Mouse (Mus musculus): ENCODE data around the gene Lrrfip1. TPM values are rescaled to one million over a fixed set of nuclear protein-coding genes. Genes with fewer than 3 reads are reported as not detected.

Lrrfip1 gene
- total RNA-seq, 2 experiments from 2014 or later: 247 to 265 TPM

DNA sequence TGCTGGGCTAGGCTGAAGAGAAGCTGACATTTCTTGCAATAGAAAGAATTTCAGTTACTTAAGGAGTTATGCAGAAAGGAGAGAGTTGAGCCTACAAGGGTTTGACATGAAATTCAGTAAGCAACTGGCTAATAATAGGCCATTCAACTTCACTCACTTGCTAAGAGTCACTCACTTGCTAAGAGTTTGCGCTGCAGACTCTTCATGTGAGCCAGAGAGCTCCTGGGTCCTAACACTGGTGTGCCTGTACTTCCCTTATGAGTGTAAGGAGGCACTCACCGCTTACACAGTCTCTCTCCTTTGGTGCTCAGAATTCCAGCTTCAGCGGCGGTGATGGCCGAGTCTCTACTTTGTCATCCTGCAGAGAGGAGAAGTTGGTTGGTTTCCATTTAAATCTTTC is 88.2 kb downstream of the Lrrfip1 start:
- no peak for DNase-seq

GRCm38 (mm10) chr1:91088027-91088426 is 89.5 kb downstream of the Lrrfip1 start:
- DNase-seq: no peak

DNA sequence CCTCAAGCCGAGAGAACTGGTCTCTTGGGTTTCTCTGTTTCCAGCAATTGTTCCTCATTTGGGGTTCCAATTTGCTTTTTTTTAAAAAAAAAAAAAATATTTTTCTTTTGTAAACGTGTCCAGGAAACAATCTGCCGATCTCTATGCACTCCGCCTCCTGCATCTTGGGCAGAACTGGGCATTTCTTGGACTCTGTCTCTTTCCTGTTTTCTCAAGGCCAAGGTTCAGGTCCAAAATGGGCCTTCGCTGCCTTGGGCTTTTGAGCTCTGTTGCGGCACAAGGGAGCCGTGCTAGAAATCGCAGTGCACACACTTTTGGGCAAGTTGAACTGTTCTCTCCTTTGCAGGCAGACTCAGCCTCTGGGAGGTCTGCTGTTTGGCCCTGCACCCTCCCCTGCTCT is 90.4 kb downstream of the Lrrfip1 start:
- no peak for DNase-seq

- DNase-seq: no peak
Observed at GRCm38 (mm10) chr1:91090456-91090855, 91.9 kb downstream of the Lrrfip1 start.

- no peak for DNase-seq
Observed at GRCm38 (mm10) chr1:91092451-91092850, 93.9 kb downstream of the Lrrfip1 start.

- no peak for DNase-seq
Observed at GRCm38 (mm10) chr1:91093296-91093695, 94.8 kb downstream of the Lrrfip1 start.

DNA sequence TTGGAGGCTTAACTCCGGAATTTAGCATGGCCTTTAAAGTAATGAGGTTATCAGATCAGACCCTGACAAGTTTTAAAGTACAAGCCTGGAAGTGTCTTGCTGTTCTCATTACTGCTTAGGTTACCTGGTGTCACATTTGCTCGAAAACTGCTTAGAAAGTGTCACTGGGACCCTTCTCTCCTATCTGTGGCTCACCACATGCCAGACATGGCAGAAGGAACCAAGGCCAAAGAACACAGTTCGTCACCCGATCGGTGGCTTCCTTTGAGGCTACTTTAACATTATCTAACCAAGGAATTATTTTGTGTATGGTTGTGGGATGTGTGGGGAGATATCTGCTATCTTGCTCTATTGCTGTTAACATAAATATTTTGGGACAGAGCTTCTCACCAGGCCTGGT is 95.5 kb downstream of the Lrrfip1 start:
- DNase-seq: no peak

GRCm38 (mm10) chr1:91095258-91095657 is 96.7 kb downstream of the Lrrfip1 start:
- DNase-seq: no peak

DNA sequence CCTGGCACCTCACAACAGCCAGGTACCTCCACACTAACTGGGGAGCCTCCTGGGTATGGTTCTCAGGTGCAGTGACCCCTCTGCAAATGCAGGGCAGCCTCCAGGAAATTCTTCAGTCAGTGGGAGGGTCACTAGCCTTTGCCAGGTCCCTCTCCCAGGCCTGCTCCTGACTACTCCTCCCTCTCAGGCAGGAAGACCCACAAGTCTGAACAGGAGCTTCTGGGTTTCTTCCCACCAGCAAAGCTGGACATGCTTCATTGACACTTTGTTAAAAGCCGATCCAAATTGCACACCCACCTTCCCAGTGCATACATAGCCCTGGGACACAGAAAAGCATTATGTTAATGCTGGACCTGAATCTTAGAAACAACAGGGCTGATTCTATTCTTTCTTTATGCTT is 97.3 kb downstream of the Lrrfip1 start:
- no peak for DNase-seq

DNA sequence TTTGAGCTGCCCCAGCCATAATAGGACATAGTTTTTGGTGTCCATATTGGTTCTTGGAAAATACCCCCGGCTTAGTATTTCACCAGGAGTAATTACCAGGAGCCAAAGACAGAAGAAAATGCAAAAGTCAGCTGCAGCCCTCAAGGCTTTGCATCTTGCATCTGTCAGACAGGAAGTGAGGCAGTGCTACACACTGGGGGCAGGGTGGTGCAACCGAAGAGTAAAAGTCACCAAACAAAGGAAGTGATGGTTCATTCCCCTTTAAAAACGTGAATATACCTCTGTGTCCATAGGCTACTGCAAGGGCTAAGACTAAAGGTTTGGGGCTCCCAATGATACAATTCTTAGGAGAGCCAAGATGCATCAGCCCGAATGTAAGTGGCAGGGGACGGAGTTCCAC is 98.0 kb downstream of the Lrrfip1 start:
- DNase-seq: no peak

DNA sequence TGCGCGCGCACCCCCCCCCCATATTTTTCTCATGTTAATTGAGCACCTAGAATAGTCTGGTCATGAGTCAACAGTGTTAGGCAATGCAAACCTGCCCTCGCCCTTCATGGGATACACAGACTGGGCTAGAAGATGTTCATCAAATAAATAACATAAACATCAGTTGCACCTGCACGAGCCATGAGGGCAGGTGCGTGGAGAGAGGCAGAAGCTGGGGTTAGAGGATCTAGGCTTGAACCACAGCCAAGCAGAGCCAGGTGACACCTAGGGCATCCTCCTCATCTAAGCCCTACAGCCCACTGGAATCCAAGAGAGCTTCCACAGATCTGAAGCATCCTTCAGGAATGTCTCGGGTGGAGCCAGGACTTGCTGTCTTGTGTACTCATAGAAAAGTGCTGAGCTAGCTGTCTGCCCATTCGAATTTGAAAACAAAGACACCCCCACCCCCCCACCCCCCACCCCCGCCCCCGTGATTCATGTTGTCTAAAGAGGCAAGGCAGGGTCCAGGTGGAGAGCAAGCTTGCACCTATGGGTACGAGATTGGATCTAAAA is 98.8 kb downstream of the Lrrfip1 start:
- no peak for DNase-seq

DNA sequence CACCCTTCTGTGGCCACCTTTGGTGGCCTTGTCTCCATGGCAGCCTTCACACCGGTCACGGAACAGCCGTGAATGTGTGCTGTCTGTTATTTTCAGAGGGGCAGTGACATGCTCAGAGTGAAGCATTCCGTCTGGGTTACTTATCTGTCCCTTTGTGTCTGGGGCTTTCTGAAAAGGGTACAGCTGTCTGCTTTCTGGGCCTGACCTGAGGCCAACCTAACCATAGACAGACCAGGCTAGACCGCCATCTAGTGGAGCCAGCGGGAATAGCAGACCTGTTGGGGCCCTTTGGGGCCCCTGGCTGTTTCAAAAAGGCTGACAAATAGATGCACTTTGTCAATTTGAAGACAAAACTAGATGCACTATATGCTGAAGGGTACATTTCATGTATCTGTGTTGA is 100.3 kb downstream of the Lrrfip1 start:
- DNase-seq: peak; percentile 80

DNA sequence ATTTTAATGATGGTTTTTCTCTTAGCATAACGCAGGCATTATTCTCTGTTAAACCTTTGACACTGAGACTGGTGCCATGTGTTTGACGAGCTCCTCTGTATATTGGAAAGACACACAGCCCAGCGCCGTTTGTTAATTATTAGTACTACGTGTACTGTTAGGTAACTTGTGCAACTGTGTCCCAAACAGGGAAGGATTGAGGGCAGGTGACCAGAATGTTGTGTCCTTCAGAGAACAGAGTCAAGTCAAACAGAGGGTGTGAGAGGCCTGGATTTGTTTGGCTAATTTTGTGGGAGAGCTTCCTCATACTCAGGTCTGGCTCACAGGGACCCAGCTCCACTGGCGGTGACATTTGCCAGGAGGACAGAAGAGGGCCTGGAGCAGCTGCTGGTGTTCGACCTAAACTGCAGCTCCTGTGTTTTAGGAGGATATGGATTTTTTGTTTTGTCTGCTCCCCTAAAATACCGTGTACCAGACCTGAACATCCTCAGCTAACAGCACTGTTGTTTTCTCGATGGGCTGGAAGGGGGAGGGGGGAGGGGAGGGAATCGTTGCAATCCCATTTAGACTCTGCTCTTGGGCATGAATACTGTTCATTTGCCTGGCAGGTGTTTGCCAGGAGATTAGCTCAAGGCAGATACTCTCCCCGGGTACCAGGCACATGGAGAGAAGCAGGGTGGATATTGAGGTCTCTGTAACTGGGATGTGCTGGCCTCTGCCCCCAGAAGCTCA is 103.3 kb downstream of the Lrrfip1 start:
- DNase-seq: no peak

DNA sequence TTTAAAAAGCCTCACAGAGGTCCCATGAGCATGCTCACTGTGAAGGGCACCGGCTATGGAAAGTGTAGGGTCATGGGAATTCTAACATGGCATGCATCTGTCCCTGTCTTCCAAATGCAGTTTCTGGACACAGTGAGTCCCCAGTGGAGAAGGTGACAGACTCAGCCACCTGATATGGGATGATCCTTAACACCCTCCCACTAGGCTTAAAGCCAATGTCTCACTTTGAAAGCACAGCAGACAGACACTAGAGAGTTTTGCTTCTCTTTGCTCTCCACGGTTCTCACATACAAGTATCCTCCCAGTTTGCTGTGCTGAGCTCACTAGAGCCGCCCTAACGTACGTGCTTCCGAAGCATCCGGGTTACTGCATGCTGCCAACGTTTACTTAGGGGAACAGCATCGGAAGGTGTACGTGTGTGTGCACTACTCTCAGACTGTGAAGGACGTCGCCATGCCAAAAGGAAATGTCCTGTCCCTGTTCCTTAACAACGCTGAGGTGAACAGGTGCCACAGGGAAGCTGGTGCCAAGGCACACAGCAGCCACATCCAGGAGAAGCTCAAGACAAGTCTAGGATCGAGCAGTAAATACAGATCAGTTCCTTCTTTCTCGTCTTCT is 104.9 kb downstream of the Lrrfip1 start:
- DNase-seq: no peak

GRCm38 (mm10) chr1:91107548-91107947 is 109.0 kb downstream of the Lrrfip1 start:
- no peak for DNase-seq

- DNase-seq: no peak
Observed at GRCm38 (mm10) chr1:91109302-91109701, 110.8 kb downstream of the Lrrfip1 start.

DNA sequence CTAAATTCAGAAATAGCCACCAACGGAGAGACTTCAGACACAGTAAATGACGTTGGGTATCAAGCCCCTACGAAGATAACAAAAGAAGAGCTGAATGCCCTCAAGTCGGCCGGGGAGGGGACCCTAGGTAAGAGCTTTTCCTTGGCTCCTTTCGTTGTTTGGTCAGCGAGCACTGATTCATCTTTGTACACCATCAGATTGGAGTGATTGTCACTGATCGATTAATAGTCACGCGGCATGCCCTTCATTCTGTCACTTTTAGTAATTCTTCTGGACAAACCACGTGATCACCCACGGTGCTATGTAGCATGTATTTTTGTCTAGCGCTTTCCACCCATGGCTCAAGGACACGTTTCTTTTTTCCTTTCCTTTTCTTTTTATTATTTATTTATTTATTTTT is 113.6 kb downstream of the Lrrfip1 start:
- no peak for DNase-seq

- DNase-seq: no peak
Observed at GRCm38 (mm10) chr1:91112606-91113005, 114.1 kb downstream of the Lrrfip1 start.

- DNase-seq: no peak
Observed at GRCm38 (mm10) chr1:91122121-91122520, 123.6 kb downstream of the Lrrfip1 start.

- DNase-seq: no peak
Observed at GRCm38 (mm10) chr1:91123004-91123403, 124.5 kb downstream of the Lrrfip1 start.

GRCm38 (mm10) chr1:91123466-91123865 is 124.9 kb downstream of the Lrrfip1 start:
- no peak for DNase-seq

- no peak for DNase-seq
Observed at GRCm38 (mm10) chr1:91128849-91129248, 130.3 kb downstream of the Lrrfip1 start.

GRCm38 (mm10) chr1:91137036-91137435 is 138.5 kb downstream of the Lrrfip1 start:
- no peak for DNase-seq

DNA sequence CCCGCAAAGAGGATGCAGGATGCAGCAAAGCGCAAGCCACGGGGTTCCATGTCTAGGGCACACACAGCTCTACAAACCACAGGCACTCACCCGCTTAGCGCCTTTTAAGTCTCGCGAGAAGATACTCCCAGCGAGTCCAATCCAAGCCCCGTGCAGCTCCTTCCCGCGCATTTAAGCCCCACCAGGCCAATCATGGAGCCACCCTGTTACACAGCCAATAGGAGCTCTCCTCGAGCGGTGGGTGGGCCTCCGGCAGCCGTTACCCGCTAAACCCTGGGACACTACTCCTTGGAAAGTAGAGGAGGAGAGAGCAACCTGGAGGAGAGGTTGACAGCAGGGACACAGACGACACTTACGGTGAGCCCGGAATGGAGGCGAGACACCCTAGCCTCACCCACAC is 146.3 kb downstream of the Lrrfip1 start, which contains the start of gene Rbm44:
Gene Rbm44, plus strand, starts transcription at position 277 of the 400 bp plus-strand sequence.
- DNase-seq: no peak
